Mouse (Mus musculus): ENCODE data around the gene Hexim1. TPM values are rescaled to one million over a fixed set of nuclear protein-coding genes. Genes with fewer than 3 reads are reported as not detected.
A peak's percentile ranks its signal among the peaks of the same experiment; 100 is the strongest.

Gene Hexim1
- polyA plus RNA-seq, 1 experiment from 2014 or later, result 4.6 TPM

DNA sequence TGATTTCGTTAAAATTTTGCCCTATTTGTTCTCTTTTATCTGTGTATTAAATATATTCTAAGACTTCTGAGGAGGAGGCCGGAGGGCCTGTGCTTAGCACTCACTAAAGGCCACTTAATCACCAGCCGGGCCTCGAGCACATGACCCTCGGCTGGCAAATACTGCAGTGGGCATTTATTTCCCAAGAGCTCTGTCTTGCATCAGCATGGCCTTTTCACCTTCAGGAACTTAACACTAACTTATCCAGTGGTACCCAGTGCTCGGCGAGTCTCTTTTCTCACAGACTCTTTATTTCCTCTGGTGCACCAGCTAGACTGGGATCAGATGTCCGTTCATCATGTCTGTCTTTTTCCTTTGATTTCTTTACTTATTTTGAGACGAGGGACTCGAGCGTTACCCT, 44.7 kb downstream of the Hexim1 start:
- 90% methylated on average over 11 of the region's 11 CpGs for WGBS

DNA sequence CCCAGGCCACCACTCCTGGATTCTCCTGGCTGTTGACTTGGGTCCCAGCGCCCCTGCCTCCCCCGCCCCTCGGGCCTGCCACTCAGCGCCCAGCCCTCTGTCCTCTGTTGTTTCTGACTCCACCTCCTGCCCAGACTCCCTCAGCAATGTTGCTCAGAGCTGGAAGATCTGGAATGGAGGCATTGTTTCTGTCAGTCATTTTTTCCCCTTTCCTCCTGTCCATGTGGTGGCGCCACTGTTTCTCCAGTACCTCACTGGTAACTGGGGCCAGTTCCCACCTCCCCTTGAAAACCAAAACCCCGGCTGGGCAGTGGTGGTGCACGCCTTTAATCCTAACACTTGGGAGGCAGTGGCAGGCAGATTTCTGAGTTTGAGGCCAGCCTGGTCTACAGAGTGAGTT, 45.4 kb downstream of the Hexim1 start:
- 76% methylated on average over 7 of the region's 7 CpGs for WGBS
- H3K36me3 ChIP-seq (ENCODE audit: control insufficient read depth, insufficient read depth, low read length), result no peaks in the 10 kb centered on the region
- no peak overlapping the region for H3K4me3 ChIP-seq (ENCODE audit: low read depth, low read length)
- no peak overlapping the region for H3K4me2 ChIP-seq
- H3K27me3 ChIP-seq (ENCODE audit: control insufficient read depth, insufficient read depth, low read length), result no peaks in the 10 kb centered on the region
- H3K4me1 ChIP-seq (ENCODE audit: control insufficient read depth, insufficient read depth, low read length), result peaks cover 3% of the 10 kb centered on the region; the same call in 1 of the 2 replicates
- no peak for DNase-seq (ENCODE audit: low spot score, missing footprints)
- ATAC-seq (ENCODE audit: low FRiP score), result no peak
- no peaks in the 10 kb centered on the region; the same call in 1 of the 2 replicates for H3K9me3 ChIP-seq (ENCODE audit: control insufficient read depth, low read length)
- H3K9ac ChIP-seq (ENCODE audit: low read length), result no peak overlapping the region
- no peak overlapping the region for H3K27ac ChIP-seq (ENCODE audit: low read depth, low read length)

More for the DNA sequence above, 44.7 kb downstream of the Hexim1 start:
- ATAC-seq (ENCODE audit: low FRiP score), result no peak
- DNase-seq (ENCODE audit: low spot score, missing footprints), result no peak
- no peaks in the 10 kb centered on the region for H3K36me3 ChIP-seq (ENCODE audit: control insufficient read depth, insufficient read depth, low read length)
- H3K4me2 ChIP-seq, result no peak overlapping the region
- no peaks in the 10 kb centered on the region for H3K9me3 ChIP-seq (ENCODE audit: control insufficient read depth, low read length)
- peaks cover 3% of the 10 kb centered on the region; the same call in 1 of the 2 replicates for H3K4me1 ChIP-seq (ENCODE audit: control insufficient read depth, insufficient read depth, low read length)
- H3K4me3 ChIP-seq (ENCODE audit: low read depth, low read length), result no peak overlapping the region
- H3K27ac ChIP-seq (ENCODE audit: low read depth, low read length), result no peak overlapping the region
- no peaks in the 10 kb centered on the region for H3K27me3 ChIP-seq (ENCODE audit: control insufficient read depth, insufficient read depth, low read length)
- H3K9ac ChIP-seq (ENCODE audit: low read length), result no peak overlapping the region

DNA sequence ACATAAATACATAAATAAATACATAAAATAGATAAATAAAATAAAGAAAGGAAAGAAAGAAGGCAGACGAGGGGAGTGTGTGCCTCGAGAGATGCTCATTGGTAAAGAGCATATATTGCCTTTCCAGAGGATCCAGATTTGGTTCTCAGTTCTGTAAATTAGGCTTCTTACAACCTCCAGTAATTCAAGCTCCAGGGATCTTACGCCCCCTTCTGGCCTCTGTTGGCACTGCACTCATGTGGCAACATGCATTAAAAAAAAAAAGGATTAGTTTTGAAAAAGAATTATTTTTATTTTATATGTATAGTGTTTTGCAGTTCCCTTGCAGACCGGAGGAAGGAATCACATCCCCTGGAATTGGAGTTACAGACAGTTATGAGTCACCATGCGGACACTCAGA, 46.1 kb downstream of the Hexim1 start:
- H3K36me3 ChIP-seq (ENCODE audit: control insufficient read depth, insufficient read depth, low read length), result no peaks in the 10 kb centered on the region
- H3K27me3 ChIP-seq (ENCODE audit: control insufficient read depth, insufficient read depth, low read length), result no peaks in the 10 kb centered on the region
- peaks cover 3% of the 10 kb centered on the region; the same call in 1 of the 2 replicates for H3K4me1 ChIP-seq (ENCODE audit: control insufficient read depth, insufficient read depth, low read length)
- 90% methylated on average over 5 of the region's 5 CpGs for WGBS
- no peaks in the 10 kb centered on the region; the same call in 1 of the 2 replicates for H3K9me3 ChIP-seq (ENCODE audit: control insufficient read depth, low read length)
- H3K4me2 ChIP-seq, result no peak overlapping the region
- no peak for ATAC-seq (ENCODE audit: low FRiP score)
- no peak overlapping the region for H3K27ac ChIP-seq (ENCODE audit: low read depth, low read length)
- peak; percentile 75 for DNase-seq (ENCODE audit: low spot score, missing footprints)
- H3K9ac ChIP-seq (ENCODE audit: low read length), result no peak overlapping the region
- no peak overlapping the region for H3K4me3 ChIP-seq (ENCODE audit: low read depth, low read length)

DNA sequence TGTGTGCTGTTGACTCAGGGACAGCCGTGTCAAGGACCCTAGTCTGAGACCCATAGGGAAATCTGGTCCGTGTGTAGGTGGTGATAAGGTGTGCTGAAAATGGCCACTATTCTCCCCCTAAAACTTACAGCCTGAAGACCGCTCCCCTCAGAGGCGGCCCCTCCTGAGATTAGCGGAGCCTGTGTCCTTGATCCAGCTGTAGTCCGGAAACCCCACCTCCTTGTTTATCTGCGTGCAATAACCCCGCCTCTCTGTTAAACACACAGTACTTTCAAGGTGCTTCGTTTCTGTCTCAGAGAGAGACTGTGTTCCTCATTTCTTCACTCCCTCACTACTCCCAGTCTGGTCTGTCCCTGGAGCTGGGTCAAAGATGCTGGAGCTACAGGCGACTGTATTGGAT, 48.4 kb downstream of the Hexim1 start:
- no peaks in the 10 kb centered on the region for H3K36me3 ChIP-seq (ENCODE audit: control insufficient read depth, insufficient read depth, low read length)
- H3K9ac ChIP-seq (ENCODE audit: low read length), result no peak overlapping the region
- no peak overlapping the region for H3K27ac ChIP-seq (ENCODE audit: low read depth, low read length)
- H3K4me1 ChIP-seq (ENCODE audit: control insufficient read depth, insufficient read depth, low read length), result no peaks in the 10 kb centered on the region
- no peak for DNase-seq (ENCODE audit: low spot score, missing footprints)
- no peak overlapping the region for H3K4me3 ChIP-seq (ENCODE audit: low read depth, low read length)
- H3K9me3 ChIP-seq (ENCODE audit: control insufficient read depth, low read length), result no peaks in the 10 kb centered on the region; the same call in 1 of the 2 replicates
- peaks cover 5% of the 10 kb centered on the region for H3K27me3 ChIP-seq (ENCODE audit: control insufficient read depth, insufficient read depth, low read length)
- ATAC-seq (ENCODE audit: low FRiP score), result no peak
- no peak overlapping the region for H3K4me2 ChIP-seq
- WGBS, result 26% methylated on average over 10 of the region's 10 CpGs

DNA sequence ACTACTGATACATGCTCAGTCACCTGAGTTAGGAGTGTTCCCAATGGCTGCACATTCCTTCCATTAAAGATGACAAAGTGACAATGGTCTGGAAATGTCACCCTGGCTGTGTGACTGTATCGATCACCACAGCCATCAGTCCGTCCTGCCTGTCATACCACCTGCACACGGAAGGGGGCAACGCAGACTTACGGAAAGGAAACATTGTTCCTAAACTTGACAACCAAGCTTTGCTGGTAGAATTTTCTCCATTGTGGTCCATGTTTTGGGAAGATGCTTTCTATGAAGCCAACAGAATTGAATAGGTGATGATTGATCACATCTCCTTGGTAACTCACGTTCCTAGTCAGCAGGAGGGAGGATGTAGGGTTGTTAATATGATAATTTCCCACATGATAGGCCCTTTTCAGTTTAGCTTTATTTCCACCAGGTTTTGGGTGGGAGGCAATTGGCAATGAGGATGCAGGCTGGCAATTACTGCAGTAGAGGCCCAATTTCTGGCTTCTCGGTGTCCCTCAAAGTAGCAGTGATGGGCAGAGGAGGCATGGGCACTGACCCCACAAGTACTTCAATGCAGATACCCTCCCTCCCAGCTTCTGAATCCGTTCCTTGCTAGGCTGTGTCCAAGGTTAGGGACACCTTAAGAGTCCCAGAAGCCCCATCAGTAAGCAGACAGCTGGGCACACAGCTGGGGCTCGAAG, 52.8 kb downstream of the Hexim1 start:
- Histone ChIP-seq H3K4me2 (no peak overlapping the region), H3K9ac (ENCODE audit: low read length) (no peak overlapping the region), H3K36me3 (ENCODE audit: control insufficient read depth, insufficient read depth, low read length) (no peaks in the 10 kb centered on the region), H3K9me3 (ENCODE audit: control insufficient read depth, low read length) (no peaks in the 10 kb centered on the region; the same call in 1 of the 2 replicates), H3K4me3 (ENCODE audit: low read depth, low read length) (no peak overlapping the region), H3K4me1 (ENCODE audit: control insufficient read depth, insufficient read depth, low read length) (no peaks in the 10 kb centered on the region; the same call in 1 of the 2 replicates), H3K27ac (ENCODE audit: low read depth, low read length) (no peak overlapping the region), H3K27me3 (ENCODE audit: control insufficient read depth, insufficient read depth, low read length) (peaks cover 38% of the 10 kb centered on the region)
- WGBS, result 29% methylated on average over 9 of the region's 9 CpGs
- ATAC-seq (ENCODE audit: low FRiP score) (no peak), DNase-seq (ENCODE audit: low spot score, missing footprints) (peak; percentile 92)

Other genes with a start within 250 kb of the Hexim1 start
- 240 and 252 TPM in 2 replicates for gene Eftud2, start 235.2 kb upstream of the Hexim1 start, polyA plus RNA-seq (2014; fragmentation: Nextera tagmentation; extraction: Ambion mirVana)
- gene Ccdc103, start 235.0 kb upstream of the Hexim1 start, polyA plus RNA-seq (2014; fragmentation: Nextera tagmentation; extraction: Ambion mirVana), result 1.6 and 1.9 TPM in 2 replicates
- gene Fam187a, start 231.1 kb upstream of the Hexim1 start, polyA plus RNA-seq (2014; fragmentation: Nextera tagmentation; extraction: Ambion mirVana), result 0.10 and 0.11 TPM in 2 replicates
- 0.11 TPM in 1 of 2 replicates, not detected in the other for gene Gfap, start 215.3 kb upstream of the Hexim1 start, polyA plus RNA-seq (2014; fragmentation: Nextera tagmentation; extraction: Ambion mirVana)
- gene Kif18b, start 191.1 kb upstream of the Hexim1 start, polyA plus RNA-seq (2014; fragmentation: Nextera tagmentation; extraction: Ambion mirVana), result 6.3 and 6.9 TPM in 2 replicates
- gene C1ql1, start 169.5 kb upstream of the Hexim1 start, polyA plus RNA-seq (2014; fragmentation: Nextera tagmentation; extraction: Ambion mirVana), result 15.1 and 17.4 TPM in 2 replicates
- gene Nmt1, start 88.0 kb upstream of the Hexim1 start, polyA plus RNA-seq (2014; fragmentation: Nextera tagmentation; extraction: Ambion mirVana), result 45.6 and 51.3 TPM in 2 replicates
- gene Dcakd, start 87.9 kb upstream of the Hexim1 start, polyA plus RNA-seq (2014; fragmentation: Nextera tagmentation; extraction: Ambion mirVana), result 238 and 259 TPM in 2 replicates
- gene Plcd3, start 14.6 kb upstream of the Hexim1 start, polyA plus RNA-seq (2014; fragmentation: Nextera tagmentation; extraction: Ambion mirVana), result 0.63 and 0.86 TPM in 2 replicates
- gene Acbd4, start 14.5 kb upstream of the Hexim1 start, polyA plus RNA-seq (2014; fragmentation: Nextera tagmentation; extraction: Ambion mirVana), result 8.2 and 10.5 TPM in 2 replicates
- 5.0 and 6.3 TPM in 2 replicates for gene Hexim2, start 16.2 kb downstream of the Hexim1 start, polyA plus RNA-seq (2014; fragmentation: Nextera tagmentation; extraction: Ambion mirVana)
- 0.65 and 0.87 TPM in 2 replicates for gene Fmnl1, start 54.9 kb downstream of the Hexim1 start, polyA plus RNA-seq (2014; fragmentation: Nextera tagmentation; extraction: Ambion mirVana)
- gene 1700023F06Rik, start 92.3 kb downstream of the Hexim1 start, polyA plus RNA-seq (2014; fragmentation: Nextera tagmentation; extraction: Ambion mirVana), result 0.12 and 0.14 TPM in 2 replicates
- 0.15 TPM in 1 of 2 replicates, not detected in the other for gene Spata32, start 102.2 kb downstream of the Hexim1 start, polyA plus RNA-seq (2014; fragmentation: Nextera tagmentation; extraction: Ambion mirVana)
- gene Map3k14, start 151.2 kb downstream of the Hexim1 start, polyA plus RNA-seq (2014; fragmentation: Nextera tagmentation; extraction: Ambion mirVana), result 2.3 and 3.3 TPM in 2 replicates
- gene Arhgap27, start 247.5 kb downstream of the Hexim1 start, polyA plus RNA-seq (2014; fragmentation: Nextera tagmentation; extraction: Ambion mirVana), result 2.4 and 2.8 TPM in 2 replicates

Measured in midbrain, embryonic 11.5 days (tissue).